Mouse (Mus musculus) thymus, adult 2 months (tissue): ENCODE measurements at regions not wholly inside any gene's neighbourhood (a gene's known extent, or its start where the extent isn't known, plus 50 kb on each side); places are given as distances from the start of the nearest gene placed in this dataset.

Source experiments
- DNase-seq: peaks from one replicate; pipeline ENCODE4 v3.0.0; 2021
- H3K27ac ChIP-seq: fragments of 200-500 bp; 2 replicates; pipeline ENCODE4 v1.5.1; 2012; ENCODE audit warnings: low read length, control low read depth; ENCODE audit not compliant: control insufficient read depth, insufficient read depth
- H3K27me3 ChIP-seq: fragments of 200-500 bp; 2 replicates; pipeline ENCODE4 v1.6.1; 2012; ENCODE audit warnings: mild to moderate bottlenecking, low read length, moderate library complexity, mixed read lengths; ENCODE audit not compliant: control insufficient read depth, insufficient read depth
- H3K36me3 ChIP-seq: fragments of 200-500 bp; 2 replicates; pipeline ENCODE4 v1.6.1; 2012; ENCODE audit warnings: mild to moderate bottlenecking, low read length, moderate library complexity; ENCODE audit not compliant: control insufficient read depth, insufficient read depth
- H3K4me1 ChIP-seq: fragments of 200-500 bp; replicated peaks from 2 replicates; pipeline ENCODE4 v1.6.1; 2012; ENCODE audit warnings: low read length; ENCODE audit not compliant: control insufficient read depth, insufficient read depth
- H3K4me3 ChIP-seq: fragments of 200-500 bp; 2 replicates; pipeline ENCODE4 v1.5.1; 2012; ENCODE audit warnings: mild to moderate bottlenecking, low read length, control low read depth, moderate library complexity; ENCODE audit not compliant: control insufficient read depth, insufficient read depth
- CTCF ChIP-seq: fragments of 200-500 bp; IDR thresholded peaks from 2 replicates; pipeline ENCODE4 v1.5.1; 2012; ENCODE audit warnings: mild to moderate bottlenecking, control low read depth, low read length, moderate library complexity, borderline replicate concordance; ENCODE audit not compliant: control insufficient read depth, poor library complexity, insufficient read depth; ENCODE audit errors: extremely low read depth
- POLR2A ChIP-seq: fragments of 200-500 bp; IDR thresholded peaks from 2 replicates; pipeline ENCODE4 v1.6.1; 2012; ENCODE audit warnings: mild to moderate bottlenecking, low read length, control low read depth, moderate library complexity; ENCODE audit not compliant: control insufficient read depth, poor library complexity, insufficient read depth; ENCODE audit errors: extremely low read depth
- WGBS: fragments of 180-500 bp; shearing (Covaris S2); methylation state at CpG from one replicate; pipeline ENCODE4 v1.1.7; 2018; 5-methylcytosine and 5-hydroxymethylcytosine counted together

DNA sequence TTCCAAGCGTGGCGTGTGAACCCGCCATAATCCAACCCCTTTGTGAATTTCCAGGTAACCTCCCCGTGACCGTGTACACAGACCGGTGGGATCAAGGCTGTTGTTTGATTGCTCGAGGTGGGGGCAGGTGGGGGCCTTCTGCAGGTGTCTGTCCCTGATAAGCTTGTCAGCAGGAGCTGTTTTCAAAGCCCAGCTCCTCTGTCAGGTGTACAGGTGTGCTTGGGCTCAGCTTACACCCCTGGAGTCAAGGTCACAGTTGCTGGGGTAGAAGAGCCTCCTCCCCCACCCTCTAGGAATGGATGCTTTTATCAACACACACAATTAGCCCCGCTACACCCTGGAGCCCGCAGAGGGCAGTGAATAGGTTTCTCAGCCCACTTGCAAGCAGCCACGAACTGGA is 341.6 kb downstream of the Cd83 start:
- TF ChIP-seq POLR2A (no peak), CTCF (no peak)
- Histone ChIP-seq H3K36me3 (no peaks in the 10 kb centered on the region), H3K4me1 (peaks cover 7% of the 10 kb centered on the region; the same call in 1 of the 2 replicates), H3K27me3 (no peaks in the 10 kb centered on the region), H3K4me3 (no peak overlapping the region), H3K27ac (no peak overlapping the region)
- DNase-seq, result no peak
- 79% methylated on average over 10 of the region's 10 CpGs for WGBS

DNA sequence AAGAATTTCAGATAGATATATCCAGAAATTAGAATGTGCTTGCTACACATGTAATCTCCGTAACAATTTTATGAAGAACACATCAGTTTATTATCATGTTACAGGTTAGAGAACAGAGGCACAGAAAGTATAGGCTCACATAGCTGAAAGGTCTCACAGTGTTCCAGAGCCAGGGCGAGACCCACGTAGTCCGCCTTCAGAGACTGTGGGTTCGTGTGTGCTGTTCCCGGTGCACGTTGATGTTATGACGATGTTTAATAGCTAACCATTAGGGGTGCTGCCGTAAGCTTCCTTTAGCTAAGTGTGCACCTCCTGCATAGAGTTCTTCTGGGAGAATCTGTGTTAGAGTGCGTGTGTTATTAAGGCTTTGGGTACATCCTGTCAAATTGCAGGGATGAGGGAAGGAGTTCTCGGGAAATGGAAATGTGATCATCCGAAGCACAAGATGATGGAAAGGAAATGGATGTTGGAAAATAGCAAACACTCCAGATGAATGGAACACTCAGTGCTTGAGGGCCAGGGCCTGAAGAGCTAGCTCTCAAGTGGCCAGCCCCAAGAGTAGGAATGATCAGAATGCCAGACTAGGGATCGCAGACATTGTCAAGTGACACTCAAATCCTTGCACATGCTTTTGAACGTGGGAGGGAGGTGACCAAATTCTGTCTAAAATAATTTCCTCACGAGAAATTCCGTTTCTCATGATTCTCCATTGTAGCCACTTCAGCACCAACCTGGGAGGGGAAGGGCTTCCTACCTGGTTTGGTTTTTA is 344.1 kb downstream of the Cd83 start:
- Histone ChIP-seq H3K4me1 (peaks cover 5% of the 10 kb centered on the region; the same call in 1 of the 2 replicates), H3K36me3 (no peaks in the 10 kb centered on the region), H3K4me3 (no peak overlapping the region), H3K27ac (no peak overlapping the region), H3K27me3 (no peaks in the 10 kb centered on the region)
- 97% methylated on average over 16 of the region's 16 CpGs for WGBS
- TF ChIP-seq CTCF, result no peak
- DNase-seq, result no peak

- Histone ChIP-seq H3K4me3 (no peak overlapping the region), H3K4me1 (0 out of 2 replicates have a peak, but pooled peaks cover 3% of the 10 kb centered on the region), H3K36me3 (no peaks in the 10 kb centered on the region), H3K27me3 (no peaks in the 10 kb centered on the region), H3K27ac (no peak overlapping the region)
- no peak for TF ChIP-seq POLR2A
- TF ChIP-seq CTCF, result no peak
- 98% methylated on average over 5 of the region's 5 CpGs for WGBS
- no peak for DNase-seq
These were observed 347.3 kb downstream of the Cd83 start for GRCm38 (mm10) chr13:44131916-44132315.

- TF ChIP-seq CTCF (no peak), POLR2A (no peak)
- Histone ChIP-seq H3K27ac (no peak overlapping the region), H3K27me3 (no peaks in the 10 kb centered on the region), H3K36me3 (no peaks in the 10 kb centered on the region), H3K4me3 (no peak overlapping the region), H3K4me1 (0 out of 2 replicates have a peak, but pooled peaks cover 3% of the 10 kb centered on the region)
- no peak for DNase-seq
- 87% methylated on average over 4 of the region's 4 CpGs for WGBS
These were observed 347.9 kb downstream of the Cd83 start for GRCm38 (mm10) chr13:44132510-44132909.

GRCm38 (mm10) chr13:44133436-44133835 is 348.9 kb downstream of the Cd83 start:
- no peak for DNase-seq
- Histone ChIP-seq H3K4me3 (no peak overlapping the region), H3K4me1 (peaks cover 6% of the 10 kb centered on the region; the same call in 1 of the 2 replicates), H3K27me3 (no peaks in the 10 kb centered on the region), H3K27ac (no peak overlapping the region), H3K36me3 (no peaks in the 10 kb centered on the region)
- WGBS, result 95% methylated on average over 9 of the region's 9 CpGs
- TF ChIP-seq POLR2A, result no peak

DNA sequence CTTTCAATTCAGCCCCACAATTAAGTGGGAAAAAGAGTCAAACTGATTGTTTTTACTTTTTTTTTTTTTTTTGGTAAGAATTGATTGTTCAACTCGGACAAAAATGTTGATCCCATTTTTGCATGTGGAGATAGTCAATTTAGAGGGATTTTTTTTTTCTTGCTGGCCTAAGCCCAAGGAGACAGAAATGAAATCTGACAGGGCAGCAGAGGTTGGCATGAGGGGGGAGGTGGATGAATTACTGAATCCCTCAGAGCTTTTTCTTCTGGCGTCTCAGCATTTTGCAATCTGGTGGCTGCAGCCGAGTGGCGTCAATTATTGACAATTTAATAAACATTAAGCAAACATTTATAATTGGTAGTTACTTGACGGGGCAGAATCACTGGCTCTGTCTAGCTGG is 356.6 kb downstream of the Cd83 start:
- 93% methylated on average over 5 of the region's 5 CpGs for WGBS
- peaks cover 4% of the 10 kb centered on the region; the same call in 1 of the 2 replicates for H3K4me1 ChIP-seq
- no peaks in the 10 kb centered on the region for H3K36me3 ChIP-seq
- DNase-seq, result no peak
- H3K27ac ChIP-seq, result no peak overlapping the region
- TF ChIP-seq POLR2A (no peak), CTCF (no peak)
- no peak overlapping the region for H3K4me3 ChIP-seq
- H3K27me3 ChIP-seq, result no peaks in the 10 kb centered on the region

GRCm38 (mm10) chr13:44145441-44145840 is 360.9 kb downstream of the Cd83 start:
- WGBS, result 96% methylated on average over 4 of the region's 4 CpGs
- DNase-seq, result no peak
- no peaks in the 10 kb centered on the region for H3K27me3 ChIP-seq

More at GRCm38 (mm10) chr13:44145441-44145840, 360.9 kb downstream of the Cd83 start:
- Histone ChIP-seq H3K4me3 (no peak overlapping the region), H3K4me1 (no peaks in the 10 kb centered on the region), H3K27ac (no peak overlapping the region), H3K36me3 (no peaks in the 10 kb centered on the region)
- TF ChIP-seq POLR2A (no peak), CTCF (no peak)
